Mouse (Mus musculus) retina, postnatal 7 days (tissue): ENCODE measurements at regions not wholly inside any gene's neighbourhood (a gene's known extent, or its start where the extent isn't known, plus 50 kb on each side); places are given as distances from the start of the nearest gene placed in this dataset.

Experiments
- DNase-seq: peaks from one replicate; pipeline ENCODE4 v3.0.0-alpha.2; 2012; ENCODE audit warnings: low read depth, low spot score

GRCm38 (mm10) chr15:86566111-86566510 lies 351.9 kb downstream of the Tbc1d22a start:
- DNase-seq: no peak

- DNase-seq: peak; percentile 78
These were observed 360.1 kb downstream of the Tbc1d22a start for GRCm38 (mm10) chr15:86574311-86574710.

- no peak for DNase-seq
These were observed 362.4 kb downstream of the Tbc1d22a start for GRCm38 (mm10) chr15:86576666-86577065.

GRCm38 (mm10) chr15:86578689-86579088 lies 364.4 kb downstream of the Tbc1d22a start:
- DNase-seq: no peak

- DNase-seq: no peak
These were observed 368.2 kb downstream of the Tbc1d22a start for GRCm38 (mm10) chr15:86582240-86583090.

- no peak for DNase-seq
These were observed 371.5 kb downstream of the Tbc1d22a start for GRCm38 (mm10) chr15:86585716-86586115.

GRCm38 (mm10) chr15:86587209-86587608 lies 372.9 kb downstream of the Tbc1d22a start:
- no peak for DNase-seq

- no peak for DNase-seq
These were observed 375.8 kb downstream of the Tbc1d22a start for GRCm38 (mm10) chr15:86590033-86590432.

GRCm38 (mm10) chr15:86590896-86591295 lies 376.6 kb downstream of the Tbc1d22a start:
- DNase-seq: no peak

- no peak for DNase-seq
These were observed 379.1 kb downstream of the Tbc1d22a start for GRCm38 (mm10) chr15:86593404-86593803.

- DNase-seq: no peak
These were observed 392.2 kb downstream of the Tbc1d22a start for GRCm38 (mm10) chr15:86606411-86606810.

GRCm38 (mm10) chr15:86609692-86610091 lies 395.4 kb downstream of the Tbc1d22a start:
- DNase-seq: no peak

- DNase-seq: no peak
These were observed 417.1 kb downstream of the Tbc1d22a start for GRCm38 (mm10) chr15:86631376-86631775.

GRCm38 (mm10) chr15:86645244-86645643 lies 431.0 kb downstream of the Tbc1d22a start:
- DNase-seq: no peak

- no peak for DNase-seq
These were observed 433.9 kb downstream of the Tbc1d22a start for GRCm38 (mm10) chr15:86648131-86648530.

GRCm38 (mm10) chr15:86673096-86673520 lies 458.8 kb downstream of the Tbc1d22a start:
- DNase-seq: no peak

GRCm38 (mm10) chr15:86677016-86677415 lies 462.8 kb downstream of the Tbc1d22a start:
- no peak for DNase-seq

- DNase-seq: no peak
These were observed 468.8 kb downstream of the Tbc1d22a start for GRCm38 (mm10) chr15:86683081-86683480.

GRCm38 (mm10) chr15:86689694-86690093 lies 475.4 kb downstream of the Tbc1d22a start:
- DNase-seq: peak; percentile 42

- no peak for DNase-seq
These were observed 482.5 kb downstream of the Tbc1d22a start for GRCm38 (mm10) chr15:86696806-86697205.

GRCm38 (mm10) chr15:86710429-86710828 lies 496.2 kb downstream of the Tbc1d22a start:
- no peak for DNase-seq

- DNase-seq: no peak
These were observed 504.1 kb downstream of the Tbc1d22a start for GRCm38 (mm10) chr15:86718376-86718775.

GRCm38 (mm10) chr15:86719088-86719487 lies 504.8 kb downstream of the Tbc1d22a start:
- no peak for DNase-seq
